Mouse (Mus musculus) liver, adult 2 months (tissue): ENCODE results near the gene Aff3.

Experiments used
- CTCF ChIP-seq: fragments of 200-500 bp; IDR thresholded peaks from 2 replicates; pipeline ENCODE4 v1.5.1; 2011; ENCODE audit warnings: low read depth, low read length, control low read depth
- POLR2A ChIP-seq: fragments of 200-500 bp; IDR thresholded peaks from 2 replicates; pipeline ENCODE4 v1.6.1; 2011; ENCODE audit warnings: low read length, control low read depth; ENCODE audit not compliant: insufficient read depth; ENCODE audit errors: extremely low read depth

DNA sequence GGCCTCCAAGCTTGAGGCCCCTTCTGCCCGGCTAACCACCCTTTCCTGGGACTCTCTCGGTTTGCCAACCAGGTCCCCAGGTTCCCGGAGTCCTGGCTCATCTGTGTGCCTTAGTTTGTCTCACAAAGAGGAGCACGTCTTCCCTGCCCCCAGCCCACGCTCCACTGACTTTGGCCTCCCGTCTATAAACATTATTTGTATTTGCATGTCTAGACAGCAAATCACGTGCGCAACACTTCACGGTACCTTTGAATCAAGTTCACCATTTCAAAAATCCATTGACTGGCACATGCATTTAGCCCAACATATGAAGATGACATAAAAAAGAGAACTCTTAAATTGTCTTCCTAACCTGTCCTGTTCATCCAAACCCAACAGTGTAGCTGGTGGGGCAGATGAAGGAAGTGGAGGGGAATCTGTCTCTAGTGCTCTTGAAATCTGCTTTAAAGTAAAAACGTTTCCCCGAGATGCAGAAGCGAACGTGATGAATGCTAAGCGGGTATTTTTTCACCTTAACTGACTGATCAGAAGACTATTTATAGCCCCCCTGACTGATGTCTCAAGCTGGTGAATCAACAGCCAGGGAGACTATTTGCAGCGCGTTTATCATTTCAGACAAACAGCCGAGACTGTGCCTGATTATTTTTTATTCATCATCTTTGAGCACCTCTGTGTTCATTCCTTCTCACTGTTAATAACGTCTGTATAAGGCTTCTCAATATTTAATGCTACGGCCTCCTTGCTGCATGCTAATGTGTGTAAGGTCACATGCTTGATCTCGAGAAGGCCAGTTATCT is 396.3 kb downstream of the Aff3 start:
- TF ChIP-seq CTCF (no peak), POLR2A (no peak)
